Mouse (Mus musculus): Measurements from ENCODE around the gene Cmss1. TPM values are rescaled to one million over a fixed set of nuclear protein-coding genes. Genes with fewer than 3 reads are reported as not detected.

The Cmss1 gene
- total and polyA plus RNA-seq, 2 experiments from 2014 or later: 17.0 to 50.3 TPM

DNA sequence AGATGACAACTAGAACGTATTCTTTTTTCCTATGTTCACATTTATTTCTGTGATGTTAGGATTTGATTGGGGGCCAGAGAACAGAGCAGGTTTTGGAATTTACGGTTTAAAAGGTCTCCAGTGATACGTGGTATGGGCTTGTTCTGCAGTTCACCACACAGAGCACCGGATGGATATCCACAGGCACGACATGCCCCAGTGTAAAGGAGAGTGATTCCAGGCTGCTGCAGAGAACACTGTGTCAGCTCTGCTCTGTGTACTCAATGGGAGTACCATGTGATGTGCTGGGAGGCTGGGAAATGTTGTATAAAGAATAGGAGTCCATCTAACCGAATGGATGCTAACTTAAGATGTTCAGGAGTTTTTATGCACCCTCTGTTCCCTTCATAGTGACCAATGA lies 252.7 kb downstream of the Cmss1 start:
- no peaks in the 10 kb centered on the region for H3K27me3 ChIP-seq (ENCODE audit: control insufficient read depth, insufficient read depth, low read length)
- peak; percentile 73 for ATAC-seq (ENCODE audit: insufficient read depth, low read depth)
- DNase-seq (ENCODE audit: low spot score): peak; percentile 54
- WGBS: 36% methylated on average over 6 of the region's 6 CpGs
- H3K4me3 ChIP-seq (ENCODE audit: low read depth, low read length): peak overlapping the region; percentile 47
- no peaks in the 10 kb centered on the region for H3K9me3 ChIP-seq (replicated peaks; ENCODE audit: control insufficient read depth, low read length)
- H3K27ac ChIP-seq (ENCODE audit: low read depth): peak overlapping the region; percentile 94
- peak overlapping the region; percentile 63; the same call in 1 of the 2 replicates for H3K9ac ChIP-seq (replicated peaks; ENCODE audit: low read depth, low read length)
- H3K4me1 ChIP-seq (ENCODE audit: control insufficient read depth, insufficient read depth): 0 out of 2 replicates have a peak, but pooled peaks cover 17% of the 10 kb centered on the region
- no peaks in the 10 kb centered on the region; the same call in 1 of the 2 replicates for H3K36me3 ChIP-seq (replicated peaks; ENCODE audit: control insufficient read depth, insufficient read depth, low read length)
- H3K4me2 ChIP-seq (ENCODE audit: low read depth, low read length): peak overlapping the region; percentile 69
- TF ChIP-seq CTCF (IDR thresholded peaks at IDR 0.05; ENCODE audit: low read depth) (no peak), EP300 (IDR thresholded peaks at IDR 0.05; ENCODE audit: low read depth) (no peak)

DNA sequence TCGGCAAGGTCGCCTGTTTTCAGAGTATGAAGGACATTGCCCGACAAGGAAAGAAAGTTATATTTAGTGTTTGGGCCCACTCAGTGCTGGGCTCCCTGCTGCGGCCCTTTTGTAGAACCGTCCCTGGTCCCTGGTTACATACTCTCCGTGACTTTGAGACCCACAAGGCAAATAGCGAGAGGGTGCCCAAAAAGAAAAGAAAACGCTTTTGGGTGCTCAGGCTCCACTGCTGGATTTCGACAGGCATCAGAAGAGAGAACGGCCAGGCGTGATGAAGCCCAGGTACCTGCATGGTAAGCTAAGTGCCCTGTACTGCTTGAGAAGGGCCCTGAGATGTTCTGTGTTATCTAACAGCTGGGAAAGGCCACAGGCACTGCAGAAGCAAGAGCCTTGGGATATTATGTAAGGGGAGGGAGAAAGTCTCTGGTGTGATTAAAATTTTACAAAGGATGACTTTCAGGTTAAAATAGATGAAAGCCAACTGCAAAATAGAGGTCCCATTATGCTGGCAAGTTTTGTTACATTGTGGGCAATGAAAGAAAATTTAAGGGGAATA lies 253.4 kb downstream of the Cmss1 start:
- Histone ChIP-seq H3K9ac (replicated peaks; ENCODE audit: low read depth, low read length) (peak overlapping the region; percentile 63), H3K27me3 (ENCODE audit: control insufficient read depth, insufficient read depth, low read length) (no peaks in the 10 kb centered on the region), H3K4me2 (ENCODE audit: low read depth, low read length) (peak overlapping the region; percentile 69), H3K4me1 (ENCODE audit: control insufficient read depth, insufficient read depth) (0 out of 2 replicates have a peak, but pooled peaks cover 17% of the 10 kb centered on the region), H3K9me3 (replicated peaks; ENCODE audit: control insufficient read depth, low read length) (no peaks in the 10 kb centered on the region), H3K36me3 (replicated peaks; ENCODE audit: control insufficient read depth, insufficient read depth, low read length) (no peaks in the 10 kb centered on the region; the same call in 1 of the 2 replicates), H3K27ac (ENCODE audit: low read depth) (peak overlapping the region; percentile 94), H3K4me3 (ENCODE audit: low read depth, low read length) (peak overlapping the region; percentile 47)
- ATAC-seq (ENCODE audit: insufficient read depth, low read depth) (peak; percentile 34), DNase-seq (ENCODE audit: low spot score) (no peak)
- TF ChIP-seq CTCF (IDR thresholded peaks at IDR 0.05; ENCODE audit: low read depth) (no peak), EP300 (IDR thresholded peaks at IDR 0.05; ENCODE audit: low read depth) (no peak)
- WGBS: 28% methylated on average over 11 of the region's 11 CpGs

- Histone ChIP-seq H3K9ac (replicated peaks; ENCODE audit: low read depth, low read length) (peak within 1 kb of the TSS; percentile 63), H3K27me3 (ENCODE audit: control insufficient read depth, insufficient read depth, low read length) (no peaks in the 10 kb centered on the region), H3K27ac (ENCODE audit: low read depth) (peak within 1 kb of the TSS; percentile 94), H3K9me3 (replicated peaks; ENCODE audit: control insufficient read depth, low read length) (no peaks in the 10 kb centered on the region), H3K4me1 (ENCODE audit: control insufficient read depth, insufficient read depth) (0 out of 2 replicates have a peak, but pooled peaks cover 12% of the 10 kb centered on the region), H3K4me3 (ENCODE audit: low read depth, low read length) (peak within 1 kb of the TSS; percentile 47), H3K4me2 (ENCODE audit: low read depth, low read length) (peak within 1 kb of the TSS; percentile 69), H3K36me3 (replicated peaks; ENCODE audit: control insufficient read depth, insufficient read depth, low read length) (no peaks in the 10 kb centered on the region; the same call in 1 of the 2 replicates)
- no peak for TF ChIP-seq CTCF (IDR thresholded peaks at IDR 0.05; ENCODE audit: low read depth)
- TF ChIP-seq EP300 (IDR thresholded peaks at IDR 0.05; ENCODE audit: low read depth): no peak
- ATAC-seq (ENCODE audit: insufficient read depth, low read depth): peak; percentile 52
- WGBS: 41% methylated on average over 6 of the region's 6 CpGs
- DNase-seq (ENCODE audit: low spot score): peak; percentile 40
These were observed 253.9 kb downstream of the Cmss1 start, which contains the start of gene Filip1l for GRCm38 (mm10) chr16:57352751-57353150. Filip1l (plus strand) TSS chr16:57353093.

- no peak for TF ChIP-seq EP300 (IDR thresholded peaks at IDR 0.05; ENCODE audit: low read depth)
- TF ChIP-seq CTCF (IDR thresholded peaks at IDR 0.05; ENCODE audit: low read depth): no peak
- no peak for ATAC-seq (ENCODE audit: insufficient read depth, low read depth)
- no peak overlapping the region for H3K4me3 ChIP-seq (ENCODE audit: low read depth, low read length)
- H3K9ac ChIP-seq (replicated peaks; ENCODE audit: low read depth, low read length): no peak overlapping the region
- no peaks in the 10 kb centered on the region; the same call in 1 of the 2 replicates for H3K36me3 ChIP-seq (replicated peaks; ENCODE audit: control insufficient read depth, insufficient read depth, low read length)
- no peaks in the 10 kb centered on the region for H3K27me3 ChIP-seq (ENCODE audit: control insufficient read depth, insufficient read depth, low read length)
- H3K27ac ChIP-seq (ENCODE audit: low read depth): no peak overlapping the region
- DNase-seq (ENCODE audit: low spot score): no peak
- H3K9me3 ChIP-seq (replicated peaks; ENCODE audit: control insufficient read depth, low read length): no peaks in the 10 kb centered on the region
- 17% methylated on average over 3 of the region's 3 CpGs for WGBS
- no peak overlapping the region for H3K4me2 ChIP-seq (ENCODE audit: low read depth, low read length)
- 0 out of 2 replicates have a peak, but pooled peaks cover 7% of the 10 kb centered on the region for H3K4me1 ChIP-seq (ENCODE audit: control insufficient read depth, insufficient read depth)
These were observed 257.0 kb downstream of the Cmss1 start for GRCm38 (mm10) chr16:57349689-57350088.

DNA sequence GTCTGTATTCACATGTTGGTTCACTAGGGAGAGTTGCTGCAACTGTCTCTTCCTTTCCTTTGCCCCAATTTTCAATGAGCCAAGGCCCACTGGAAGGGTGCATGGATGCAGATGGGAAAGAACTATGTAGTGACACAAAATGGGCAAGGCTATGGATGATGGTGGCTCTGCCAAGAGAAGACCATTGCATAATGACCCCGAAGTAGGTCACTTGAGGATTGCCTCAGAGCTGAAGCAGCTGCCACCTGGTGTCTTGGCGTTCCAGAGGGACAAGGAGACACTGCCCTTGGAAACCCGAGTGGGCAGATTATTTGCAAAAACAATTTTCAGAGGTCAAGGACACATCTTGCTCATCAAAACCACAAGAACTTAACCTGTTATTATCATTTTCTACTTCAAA lies 257.6 kb downstream of the Cmss1 start:
- Histone ChIP-seq H3K9ac (replicated peaks; ENCODE audit: low read depth, low read length) (no peak overlapping the region), H3K27me3 (ENCODE audit: control insufficient read depth, insufficient read depth, low read length) (no peaks in the 10 kb centered on the region), H3K4me2 (ENCODE audit: low read depth, low read length) (no peak overlapping the region), H3K9me3 (replicated peaks; ENCODE audit: control insufficient read depth, low read length) (no peaks in the 10 kb centered on the region), H3K4me3 (ENCODE audit: low read depth, low read length) (no peak overlapping the region), H3K4me1 (ENCODE audit: control insufficient read depth, insufficient read depth) (0 out of 2 replicates have a peak, but pooled peaks cover 7% of the 10 kb centered on the region), H3K27ac (ENCODE audit: low read depth) (no peak overlapping the region), H3K36me3 (replicated peaks; ENCODE audit: control insufficient read depth, insufficient read depth, low read length) (no peaks in the 10 kb centered on the region; the same call in 1 of the 2 replicates)
- DNase-seq (ENCODE audit: low spot score) (no peak), ATAC-seq (ENCODE audit: insufficient read depth, low read depth) (no peak)
- whole genome bisulfite sequencing: 60% methylated on average over 3 of the region's 3 CpGs
- TF ChIP-seq EP300 (IDR thresholded peaks at IDR 0.05; ENCODE audit: low read depth) (no peak), CTCF (IDR thresholded peaks at IDR 0.05; ENCODE audit: low read depth) (no peak)
